ENCODE assay signal across 8 mouse cellular contexts in the genomic region with DNA sequence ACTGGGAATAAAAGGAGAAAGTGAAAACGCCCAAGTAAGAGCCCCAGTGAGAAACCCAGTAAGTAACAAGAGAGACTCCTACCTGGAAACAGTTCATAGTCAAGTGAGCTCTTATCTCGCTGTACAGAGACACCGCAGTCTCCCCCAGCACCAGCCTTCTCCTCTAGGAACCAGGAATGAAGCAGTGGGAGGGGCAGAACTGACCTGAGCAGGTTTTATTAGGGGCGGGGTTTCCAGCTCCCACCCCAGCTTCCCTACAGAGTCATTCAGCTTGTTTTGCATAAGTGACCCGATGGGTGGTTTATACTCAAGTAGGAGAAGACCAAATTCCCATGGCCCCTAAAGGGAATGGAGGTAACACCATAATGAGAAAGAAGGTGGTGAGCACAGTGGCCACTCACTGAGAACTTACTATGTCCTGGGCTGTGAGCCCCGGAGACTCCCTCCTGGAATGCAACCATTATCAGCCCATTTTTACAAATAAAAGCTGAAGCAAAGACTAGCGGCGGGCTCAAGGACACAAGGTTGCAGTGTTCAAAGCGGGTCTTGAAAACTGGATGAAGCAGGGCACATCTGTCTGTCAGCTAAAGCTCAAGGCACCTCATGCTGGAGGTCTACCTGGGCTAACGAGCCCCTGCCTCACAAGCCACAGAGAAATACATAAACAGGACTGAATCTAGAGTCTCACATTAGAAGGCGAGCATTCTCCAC. TPM values are rescaled to one million over a fixed set of nuclear protein-coding genes. Genes with fewer than 3 reads are reported as not detected.
A peak's percentile ranks its signal among the peaks of the same experiment; 100 is the strongest.
DNase-seq lines count a peak whose midpoint lies in the region; ATAC-seq lines count a peak whose summit lies in the region.

No protein-coding gene starts in this region.

- intact Hi-C loops in heart, postnatal 25 days (cut with DNase I) = loop anchor here (5.0 to 10.0 kb wide), 3 partner anchors 58 to 1089 kb away; a partner anchor contains a TSS

- no peaks in the 10 kb centered on the region for H3K9me3 ChIP-seq in heart, embryonic 14.5 days (ENCODE audit: control insufficient read depth, low read length)
- H3K9me3 ChIP-seq in embryonic facial prominence, embryonic 15.5 days (replicated peaks) = no peaks in the 10 kb centered on the region
- H3K9me3 ChIP-seq in limb, embryonic 11.5 days (ENCODE audit: control insufficient read depth, low read length) = no peaks in the 10 kb centered on the region
- H3K9me3 ChIP-seq in midbrain, embryonic 16.5 days (replicated peaks; ENCODE audit: control insufficient read depth, low read length, poor library complexity, severe bottlenecking) = no peaks in the 10 kb centered on the region

- no peak for ATAC-seq in heart, embryonic 14.5 days (ENCODE audit: insufficient number of reproducible peaks, insufficient read depth, low FRiP score, low read depth)
- ATAC-seq in embryonic facial prominence, embryonic 15.5 days (ENCODE audit: insufficient number of reproducible peaks, low FRiP score, low TSS enrichment, low read depth) = no peak
- no peak for ATAC-seq in limb, embryonic 11.5 days (ENCODE audit: insufficient number of reproducible peaks, low FRiP score, low TSS enrichment, low read depth)
- ATAC-seq in midbrain, embryonic 16.5 days = no peak

- no peak for DNase-seq in heart, postnatal 25 days (ENCODE audit: low spot score)
- DNase-seq in limb, embryonic 11.5 days (ENCODE audit: low spot score) = no peak
- DNase-seq in gastrocnemius, adult 8-10 months (ENCODE audit: low spot score in 2 of 2) = no peak
- no peak for DNase-seq in gastrocnemius, postnatal 25 days
- DNase-seq in urinary bladder, postnatal 10 days (ENCODE audit: low spot score) = no peak

- peak overlapping the region; percentile 83 for H3K4me2 ChIP-seq in heart, embryonic 14.5 days (ENCODE audit: low read length)
- peak overlapping the region; percentile 76 for H3K4me2 ChIP-seq in embryonic facial prominence, embryonic 15.5 days (replicated peaks)
- peak overlapping the region; percentile 81 for H3K4me2 ChIP-seq in limb, embryonic 11.5 days (ENCODE audit: low read depth, severe bottlenecking)
- H3K4me2 ChIP-seq in midbrain, embryonic 16.5 days (ENCODE audit: low read length) = peak overlapping the region; percentile 89

- peak overlapping the region in 1 of 2 experiments; percentile 21; a peak in 1 of 4 replicates for H3K27ac ChIP-seq in heart, embryonic 14.5 days (replicated peaks in 1 of 2; ENCODE audit: control insufficient read depth in 1 of 2, insufficient read depth in 1 of 2, low read depth in 2 of 2, low read length in 2 of 2)
- H3K27ac ChIP-seq in embryonic facial prominence, embryonic 15.5 days (replicated peaks) = peak overlapping the region; percentile 99; the same call in 1 of the 2 replicates
- H3K27ac ChIP-seq in limb, embryonic 11.5 days (replicated peaks; ENCODE audit: low read depth, low read length) = no peak overlapping the region
- H3K27ac ChIP-seq in midbrain, embryonic 16.5 days (ENCODE audit: low read length) = no peak overlapping the region

- H3K36me3 ChIP-seq in heart, embryonic 14.5 days (ENCODE audit: control insufficient read depth, insufficient read depth, low read length) = no peaks in the 10 kb centered on the region
- no peaks in the 10 kb centered on the region for H3K36me3 ChIP-seq in embryonic facial prominence, embryonic 15.5 days
- no peaks in the 10 kb centered on the region for H3K36me3 ChIP-seq in limb, embryonic 11.5 days (ENCODE audit: control insufficient read depth, insufficient read depth, low read length)
- H3K36me3 ChIP-seq in midbrain, embryonic 16.5 days (ENCODE audit: control insufficient read depth, insufficient read depth, low read length) = no peaks in the 10 kb centered on the region

- WGBS in heart, embryonic 14.5 days = 40% methylated on average over 11 of the region's 11 CpGs
- WGBS in embryonic facial prominence, embryonic 15.5 days = 48% methylated on average over 11 of the region's 11 CpGs
- 38% methylated on average over 11 of the region's 11 CpGs for WGBS in limb, embryonic 11.5 days
- 49% methylated on average over 11 of the region's 11 CpGs for WGBS in midbrain, embryonic 16.5 days

- peaks cover 29 to 57% of the 10 kb centered on the region in 2 experiments for H3K4me1 ChIP-seq in heart, embryonic 14.5 days (ENCODE audit: control insufficient read depth in 2 of 2, insufficient read depth in 2 of 2, low read length in 2 of 2)
- H3K4me1 ChIP-seq in embryonic facial prominence, embryonic 15.5 days = peaks cover 54% of the 10 kb centered on the region
- H3K4me1 ChIP-seq in limb, embryonic 11.5 days (ENCODE audit: control insufficient read depth, insufficient read depth, low read length) = peaks cover 38% of the 10 kb centered on the region
- H3K4me1 ChIP-seq in midbrain, embryonic 16.5 days (ENCODE audit: control insufficient read depth, insufficient read depth, low read length) = peaks cover 25% of the 10 kb centered on the region

- no peaks in the 10 kb centered on the region for H3K27me3 ChIP-seq in heart, embryonic 14.5 days (ENCODE audit: control insufficient read depth, insufficient read depth, low read length)
- no peaks in the 10 kb centered on the region for H3K27me3 ChIP-seq in embryonic facial prominence, embryonic 15.5 days
- no peaks in the 10 kb centered on the region for H3K27me3 ChIP-seq in limb, embryonic 11.5 days (ENCODE audit: control insufficient read depth, insufficient read depth, low read length)
- H3K27me3 ChIP-seq in midbrain, embryonic 16.5 days (ENCODE audit: control insufficient read depth, insufficient read depth, low read depth, low read length) = no peaks in the 10 kb centered on the region

- H3K9ac ChIP-seq in heart, embryonic 14.5 days (ENCODE audit: low read length) = peak overlapping the region; percentile 40; the same call in 1 of the 2 replicates
- H3K9ac ChIP-seq in embryonic facial prominence, embryonic 15.5 days = no peak overlapping the region
- H3K9ac ChIP-seq in limb, embryonic 11.5 days (ENCODE audit: low read length) = 0 out of 2 replicates have a peak overlapping the region, but pooled peaks have one; percentile 30
- H3K9ac ChIP-seq in midbrain, embryonic 16.5 days (ENCODE audit: low read depth, low read length) = no peak overlapping the region

- H3K4me3 ChIP-seq in heart, embryonic 14.5 days (ENCODE audit: control insufficient read depth in 1 of 2, insufficient read depth in 1 of 2, low read depth in 1 of 2, low read length in 2 of 2) = peak overlapping the region in 1 of 2 experiments; percentile 9; a peak in 1 of 4 replicates
- H3K4me3 ChIP-seq in embryonic facial prominence, embryonic 15.5 days (replicated peaks) = peak overlapping the region; percentile 87
- H3K4me3 ChIP-seq in limb, embryonic 11.5 days (ENCODE audit: low read depth, low read length) = peak overlapping the region; percentile 92; the same call in 1 of the 2 replicates
- H3K4me3 ChIP-seq in midbrain, embryonic 16.5 days (ENCODE audit: low read depth, low read length) = no peak overlapping the region

RNA-seq across cellular contexts. Expression of a gene that starts 2.5 kb away (rescaled TPM):
- polyA plus RNA-seq in heart, embryonic 14.5 days (2014; fragmentation: Nextera tagmentation; extraction: Ambion mirVana) = 35.2 and 37.1 TPM in 2 replicates
- total RNA-seq in heart, postnatal 25 days (2021) = 10 to 100 TPM; 40.6 to 41.3 TPM
- polyA plus RNA-seq in embryonic facial prominence, embryonic 15.5 days (2015; fragmentation: Nextera tagmentation; extraction: Ambion mirVana) = 27.2 and 30.3 TPM in 2 replicates
- polyA plus RNA-seq in limb, embryonic 11.5 days (2014; fragmentation: Nextera tagmentation; extraction: Ambion mirVana) = 48.8 and 50.7 TPM in 2 replicates
- 38.5 and 40.0 TPM in 2 replicates for polyA plus RNA-seq in midbrain, embryonic 16.5 days (2015; fragmentation: Nextera tagmentation; extraction: Ambion mirVana)
- total RNA-seq in gastrocnemius, adult 8-10 months (2022) = 10 to 100 TPM; 10.0 to 20.5 (median 14.1) TPM
- total RNA-seq in gastrocnemius, postnatal 25 days (2021) = 10 to 100 TPM; 11.8 to 14.1 TPM

Comparison
In these comparisons a context has a peak if more than half of its experiments do, and no peak if none do; other contexts are left out.
1. H3K9ac ChIP-seq: peak in heart, embryonic 14.5 days (single experiment) and limb, embryonic 11.5 days (single experiment); none in embryonic facial prominence, embryonic 15.5 days (single experiment) and midbrain, embryonic 16.5 days (single experiment).
2. Peak in every context shown above with its lines, with median percentiles within 50 percentile points of each other: H3K4me2 ChIP-seq.